Mouse (Mus musculus) kidney, adult 2 months (tissue): ENCODE data around the gene Car14. TPM values are rescaled to one million over a fixed set of nuclear protein-coding genes. Genes with fewer than 3 reads are reported as not detected.
"Not testable (repeated sequence)": the region's sequence is repeated elsewhere in the genome, so short reads cannot be mapped to it uniquely, and the experiment has no call there.

Experiments
- DNase-seq: peaks from one replicate; pipeline ENCODE4 v3.0.0; 2021
- H3K27ac ChIP-seq: fragments of 200-500 bp; 2 replicates; pipeline ENCODE4 v1.5.1; 2012; ENCODE audit warnings: low read depth, low read length, control low read depth, inconsistent platforms; ENCODE audit not compliant: insufficient read depth
- H3K27me3 ChIP-seq: fragments of 200-500 bp; replicated peaks from 2 replicates; pipeline ENCODE4 v1.6.1; 2012; ENCODE audit warnings: mild to moderate bottlenecking, moderate library complexity, low read length, inconsistent platforms; ENCODE audit not compliant: control insufficient read depth, insufficient read depth
- H3K36me3 ChIP-seq: fragments of 200-500 bp; 2 replicates; pipeline ENCODE4 v1.6.1; 2012; ENCODE audit warnings: mild to moderate bottlenecking, moderate library complexity, low read length, inconsistent platforms; ENCODE audit not compliant: control insufficient read depth, insufficient read depth
- H3K4me1 ChIP-seq: fragments of 200-500 bp; 2 replicates; pipeline ENCODE4 v1.6.1; 2011; ENCODE audit warnings: low read length; ENCODE audit not compliant: control insufficient read depth, insufficient read depth
- H3K4me3 ChIP-seq: fragments of 200-500 bp; 2 replicates; pipeline ENCODE4 v1.5.1; 2011; ENCODE audit warnings: mild to moderate bottlenecking, low read depth, low read length, control low read depth; ENCODE audit not compliant: insufficient read depth
- CTCF ChIP-seq: fragments of 200-500 bp; conservative IDR thresholded peaks from 2 replicates; pipeline ENCODE4 v1.5.1; 2011; ENCODE audit warnings: low read depth, mild to moderate bottlenecking, control low read depth, low read length, moderate library complexity, mixed read lengths; ENCODE audit not compliant: insufficient read depth, insufficient read length
- POLR2A ChIP-seq: fragments of 200-500 bp; IDR thresholded peaks from one replicate; pipeline ENCODE4 v1.6.1; 2011; ENCODE audit warnings: low read depth, low read length, control low read depth
- WGBS: fragments of 180-500 bp; shearing (Covaris S2); methylation state at CpG from one replicate; pipeline ENCODE4 v1.1.7; 2018; 5-methylcytosine and 5-hydroxymethylcytosine counted together
- polyA plus RNA-seq: library from polyadenylated mRNA; depleted of rRNA; stranded (reverse); fragments of >200 nt; gene quantifications from 2 replicates; pipeline ENCODE4 v1.2.3, GENCODE M21; 2012

The Car14 gene
- polyA plus RNA-seq, 1 experiment, result 206 TPM

DNA sequence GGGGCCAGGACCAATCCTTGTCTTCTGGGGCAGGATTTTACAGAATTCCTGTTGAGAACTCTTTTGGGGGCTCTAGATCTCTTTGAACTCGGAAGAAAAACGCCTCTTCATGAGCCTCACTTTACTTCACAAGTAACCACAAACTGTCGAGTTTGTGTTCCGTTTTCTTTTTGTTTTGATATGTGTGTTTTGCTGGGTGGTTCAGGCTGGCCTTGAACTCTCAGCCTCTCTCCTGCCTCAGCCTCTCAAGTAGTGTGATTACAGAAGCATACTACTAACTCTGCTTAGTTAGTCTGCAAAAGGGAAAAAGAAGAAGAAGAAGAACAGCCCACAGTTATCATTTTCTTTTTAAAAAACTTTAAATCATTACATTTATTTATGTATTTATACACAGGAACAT lies 19.7 kb upstream of the Car14 start:
- DNase-seq, result no peak
- Histone ChIP-seq H3K27me3 (no peaks in the 10 kb centered on the region), H3K4me1 (no peaks in the 10 kb centered on the region), H3K27ac (no peak overlapping the region), H3K36me3 (no peaks in the 10 kb centered on the region), H3K4me3 (no peak overlapping the region)
- WGBS, result 72% methylated on average over 4 of the region's 4 CpGs
- TF ChIP-seq CTCF (no peak), POLR2A (no peak)

DNA sequence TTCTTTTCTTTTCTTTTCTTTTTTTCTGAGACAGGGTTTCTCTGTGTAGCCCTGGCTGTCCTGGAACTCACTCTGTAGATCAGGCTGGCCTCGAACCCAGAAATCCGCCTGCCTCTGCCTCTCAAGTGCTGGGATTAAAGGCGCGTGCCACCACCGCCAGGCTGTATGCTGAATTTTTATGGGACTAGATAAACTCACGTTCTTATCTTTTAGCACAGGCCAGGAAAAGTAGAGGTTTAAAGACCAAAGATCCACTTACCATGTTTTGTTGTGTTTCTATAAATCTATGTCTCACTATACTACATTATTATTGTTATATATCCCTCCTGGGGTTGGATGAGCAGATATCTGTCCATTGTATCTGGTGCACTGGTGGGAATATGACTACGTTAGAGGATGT lies 18.9 kb upstream of the Car14 start:
- not testable (repeated sequence) for DNase-seq, H3K4me1 ChIP-seq, H3K27ac ChIP-seq, H3K4me3 ChIP-seq, H3K36me3 ChIP-seq, H3K27me3 ChIP-seq
- WGBS, result 91% methylated on average over 7 of the region's 7 CpGs

- H3K27me3 ChIP-seq, H3K4me3 ChIP-seq, DNase-seq, H3K4me1 ChIP-seq, H3K27ac ChIP-seq, H3K36me3 ChIP-seq: not testable (repeated sequence)
- whole genome bisulfite sequencing, result 70% methylated on average over 2 of the region's 2 CpGs
These were observed 16.0 kb upstream of the Car14 start for GRCm38 (mm10) chr3:95920532-95920931.

- WGBS, result 74% methylated on average over 7 of the region's 7 CpGs
- Histone ChIP-seq H3K4me1 (no peaks in the 10 kb centered on the region), H3K27me3 (no peaks in the 10 kb centered on the region), H3K27ac (no peak overlapping the region), H3K4me3 (no peak overlapping the region), H3K36me3 (no peaks in the 10 kb centered on the region)
- no peak for DNase-seq
- no peak for TF ChIP-seq CTCF
- TF ChIP-seq POLR2A, result no peak
These were observed 12.3 kb upstream of the Car14 start for GRCm38 (mm10) chr3:95916760-95917159.

GRCm38 (mm10) chr3:95914706-95915105 lies 10.2 kb upstream of the Car14 start:
- no peak for TF ChIP-seq POLR2A
- TF ChIP-seq CTCF, result no peak
- Histone ChIP-seq H3K36me3 (no peaks in the 10 kb centered on the region), H3K27ac (no peak overlapping the region), H3K4me3 (no peak overlapping the region), H3K4me1 (no peaks in the 10 kb centered on the region), H3K27me3 (no peaks in the 10 kb centered on the region)
- WGBS, result 93% methylated on average over 4 of the region's 4 CpGs
- no peak for DNase-seq

GRCm38 (mm10) chr3:95907613-95908012 lies 3.1 kb upstream of the Car14 start:
- TF ChIP-seq CTCF (no peak), POLR2A (no peak)
- peak; percentile 36 for DNase-seq
- Histone ChIP-seq H3K4me1 (peaks cover 15% of the 10 kb centered on the region), H3K4me3 (no peak overlapping the region), H3K27me3 (no peaks in the 10 kb centered on the region), H3K27ac (no peak overlapping the region), H3K36me3 (no peaks in the 10 kb centered on the region)
- WGBS, result 35% methylated on average over 4 of the region's 4 CpGs

GRCm38 (mm10) chr3:95906860-95907259 lies 2.4 kb upstream of the Car14 start:
- no peak overlapping the region for H3K4me3 ChIP-seq

GRCm38 (mm10) chr3:95905940-95906492 lies 1.5 kb upstream of the Car14 start:
- H3K27me3 ChIP-seq, result no peaks in the 10 kb centered on the region
- 2% methylated on average over 12 of the region's 12 CpGs for WGBS
- no peaks in the 10 kb centered on the region for H3K36me3 ChIP-seq
- no peak overlapping the region for H3K27ac ChIP-seq
- H3K4me3 ChIP-seq, result no peak overlapping the region
- TF ChIP-seq CTCF (peak; percentile 69), POLR2A (no peak)
- H3K4me1 ChIP-seq, result peaks cover 15% of the 10 kb centered on the region
- DNase-seq, result peak; percentile 71

More at GRCm38 (mm10) chr3:95906860-95907259, 2.4 kb upstream of the Car14 start:
- peak; percentile 52 for DNase-seq
- peaks cover 15% of the 10 kb centered on the region for H3K4me1 ChIP-seq
- H3K36me3 ChIP-seq, result no peaks in the 10 kb centered on the region
- H3K27me3 ChIP-seq, result no peaks in the 10 kb centered on the region
- no peak overlapping the region for H3K27ac ChIP-seq
- peak; percentile 91 for TF ChIP-seq CTCF
- no peak for TF ChIP-seq POLR2A
- WGBS, result under 1% methylated on average over 12 of the region's 12 CpGs
